Mouse (Mus musculus): ENCODE data around the gene Galnt10. TPM values are rescaled to one million over a fixed set of nuclear protein-coding genes. Genes with fewer than 3 reads are reported as not detected.

The Galnt10 gene
- polyA plus RNA-seq, 1 experiment, result 16.1 TPM

GRCm38 (mm10) chr11:57720076-57720475 lies 74.8 kb downstream of the Galnt10 start:
- TF ChIP-seq CTCF (IDR thresholded peaks at IDR 0.05; ENCODE audit: low read depth, low read length) (no peak), EP300 (IDR thresholded peaks at IDR 0.05; ENCODE audit: insufficient read depth, low read depth, low read length) (no peak), POLR2A (IDR thresholded peaks at IDR 0.05; ENCODE audit: insufficient read depth, low read length) (no peak)
- Histone ChIP-seq H3K36me3 (ENCODE audit: control insufficient read depth, insufficient read depth, low read length, poor library complexity, severe bottlenecking) (no peaks in the 10 kb centered on the region), H3K9ac (ENCODE audit: low read depth, poor library complexity, severe bottlenecking) (no peak overlapping the region), H3K4me3 (ENCODE audit: low read depth, low read length) (no peak overlapping the region), H3K9me3 (replicated peaks; ENCODE audit: control insufficient read depth, insufficient read depth, low read length, poor library complexity, severe bottlenecking) (no peaks in the 10 kb centered on the region), H3K4me1 (ENCODE audit: control insufficient read depth, insufficient read depth, low read length) (no peaks in the 10 kb centered on the region), H3K27ac (ENCODE audit: insufficient read depth, low read length) (no peak overlapping the region; the same call in 1 of the 2 replicates), H3K27me3 (ENCODE audit: control insufficient read depth, insufficient read depth, low read length, poor library complexity, severe bottlenecking) (no peaks in the 10 kb centered on the region)

DNA sequence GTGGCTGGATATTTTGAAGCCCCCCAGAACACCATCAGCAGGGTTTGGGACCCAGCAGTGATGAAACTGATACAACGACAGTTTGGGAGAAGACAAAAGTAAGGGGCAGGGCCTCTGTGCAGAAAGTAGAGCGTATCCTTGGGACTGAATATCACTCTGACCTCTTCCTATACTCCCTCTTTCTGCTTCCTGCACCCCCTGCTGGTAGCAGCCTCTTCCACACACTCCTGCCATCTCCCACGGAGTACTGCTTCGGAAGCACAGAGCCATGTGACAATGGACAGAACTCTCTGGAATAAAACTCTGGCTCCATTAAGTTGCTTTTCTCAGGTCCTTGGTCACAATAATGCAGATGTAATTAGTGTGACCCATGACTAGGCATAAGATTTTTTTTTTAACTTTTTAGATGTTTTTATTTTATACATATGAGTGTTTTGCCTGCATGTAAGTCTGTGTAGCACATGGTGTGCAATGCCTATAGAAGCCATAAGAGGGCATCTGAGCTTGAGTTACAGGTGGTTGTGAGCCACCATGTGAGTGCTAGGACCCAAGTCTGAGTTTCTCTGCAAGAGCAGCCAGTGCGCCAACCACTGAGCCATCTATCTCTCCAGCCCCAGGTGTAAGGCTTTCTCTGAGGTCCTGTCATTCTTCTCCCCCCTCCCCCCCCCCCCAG lies 79.7 kb downstream of the Galnt10 start:
- H3K9ac ChIP-seq (ENCODE audit: low read depth, poor library complexity, severe bottlenecking), result no peak overlapping the region
- no peak for TF ChIP-seq EP300 (IDR thresholded peaks at IDR 0.05; ENCODE audit: insufficient read depth, low read depth, low read length)
- TF ChIP-seq CTCF (IDR thresholded peaks at IDR 0.05; ENCODE audit: low read depth, low read length), result peak; percentile 10
- no peaks in the 10 kb centered on the region for H3K36me3 ChIP-seq (ENCODE audit: control insufficient read depth, insufficient read depth, low read length, poor library complexity, severe bottlenecking)
- no peaks in the 10 kb centered on the region for H3K9me3 ChIP-seq (replicated peaks; ENCODE audit: control insufficient read depth, insufficient read depth, low read length, poor library complexity, severe bottlenecking)
- no peaks in the 10 kb centered on the region for H3K27me3 ChIP-seq (ENCODE audit: control insufficient read depth, insufficient read depth, low read length, poor library complexity, severe bottlenecking)
- H3K27ac ChIP-seq (ENCODE audit: insufficient read depth, low read length), result no peak overlapping the region
- H3K4me3 ChIP-seq (ENCODE audit: low read depth, low read length), result no peak overlapping the region
- H3K4me1 ChIP-seq (ENCODE audit: control insufficient read depth, insufficient read depth, low read length), result no peaks in the 10 kb centered on the region

GRCm38 (mm10) chr11:57725926-57726325 lies 80.7 kb downstream of the Galnt10 start:
- Histone ChIP-seq H3K27me3 (ENCODE audit: control insufficient read depth, insufficient read depth, low read length, poor library complexity, severe bottlenecking) (no peaks in the 10 kb centered on the region), H3K4me3 (ENCODE audit: low read depth, low read length) (no peak overlapping the region), H3K4me1 (ENCODE audit: control insufficient read depth, insufficient read depth, low read length) (no peaks in the 10 kb centered on the region), H3K9me3 (replicated peaks; ENCODE audit: control insufficient read depth, insufficient read depth, low read length, poor library complexity, severe bottlenecking) (no peaks in the 10 kb centered on the region), H3K27ac (ENCODE audit: insufficient read depth, low read length) (no peak overlapping the region), H3K9ac (ENCODE audit: low read depth, poor library complexity, severe bottlenecking) (no peak overlapping the region), H3K36me3 (ENCODE audit: control insufficient read depth, insufficient read depth, low read length, poor library complexity, severe bottlenecking) (no peaks in the 10 kb centered on the region)
- TF ChIP-seq CTCF (IDR thresholded peaks at IDR 0.05; ENCODE audit: low read depth, low read length) (no peak), EP300 (IDR thresholded peaks at IDR 0.05; ENCODE audit: insufficient read depth, low read depth, low read length) (no peak), POLR2A (IDR thresholded peaks at IDR 0.05; ENCODE audit: insufficient read depth, low read length) (no peak)

DNA sequence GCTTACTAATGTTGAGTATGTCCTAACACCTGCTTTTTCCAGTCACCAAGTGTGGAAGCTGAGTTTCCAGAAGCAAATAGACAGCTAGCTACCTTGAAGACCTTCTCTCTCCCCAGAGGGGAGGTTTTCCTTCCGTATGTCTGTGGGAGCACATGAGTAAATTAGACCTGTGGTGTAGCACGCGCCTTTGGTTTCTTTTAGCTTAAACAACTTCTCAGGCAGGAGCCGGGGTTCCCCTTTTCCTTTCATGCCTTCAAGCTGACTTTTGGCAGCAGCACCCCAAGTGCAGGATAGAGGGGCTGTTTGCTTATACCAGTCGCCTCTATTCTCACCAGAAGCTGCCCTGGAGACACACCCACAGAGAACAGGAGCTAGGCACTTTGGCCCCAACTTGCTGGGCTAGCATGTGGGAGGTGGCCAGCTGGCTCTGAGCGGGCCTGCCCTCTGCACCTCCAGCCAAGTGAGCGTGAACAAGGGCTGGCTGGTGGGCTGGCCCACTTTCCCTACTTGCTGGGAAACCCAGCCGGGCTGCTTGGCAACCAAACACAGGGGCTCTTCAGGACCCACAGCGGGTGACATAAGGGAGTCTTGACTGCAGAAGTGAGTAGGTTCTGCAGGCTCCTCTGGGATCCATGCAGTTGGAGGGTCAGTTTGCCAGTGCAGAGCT lies 82.2 kb downstream of the Galnt10 start:
- no peaks in the 10 kb centered on the region for H3K9me3 ChIP-seq (replicated peaks; ENCODE audit: control insufficient read depth, insufficient read depth, low read length, poor library complexity, severe bottlenecking)
- H3K36me3 ChIP-seq (ENCODE audit: control insufficient read depth, insufficient read depth, low read length, poor library complexity, severe bottlenecking), result no peaks in the 10 kb centered on the region
- no peak overlapping the region for H3K9ac ChIP-seq (ENCODE audit: low read depth, poor library complexity, severe bottlenecking)
- H3K27ac ChIP-seq (ENCODE audit: insufficient read depth, low read length), result no peak overlapping the region
- H3K27me3 ChIP-seq (ENCODE audit: control insufficient read depth, insufficient read depth, low read length, poor library complexity, severe bottlenecking), result no peaks in the 10 kb centered on the region
- H3K4me1 ChIP-seq (ENCODE audit: control insufficient read depth, insufficient read depth, low read length), result no peaks in the 10 kb centered on the region
- H3K4me3 ChIP-seq (ENCODE audit: low read depth, low read length), result no peak overlapping the region
- TF ChIP-seq CTCF (IDR thresholded peaks at IDR 0.05; ENCODE audit: low read depth, low read length) (no peak), EP300 (IDR thresholded peaks at IDR 0.05; ENCODE audit: insufficient read depth, low read depth, low read length) (no peak), POLR2A (IDR thresholded peaks at IDR 0.05; ENCODE audit: insufficient read depth, low read length) (no peak)

GRCm38 (mm10) chr11:57732410-57733281 lies 87.4 kb downstream of the Galnt10 start:
- Histone ChIP-seq H3K9me3 (replicated peaks; ENCODE audit: control insufficient read depth, insufficient read depth, low read length, poor library complexity, severe bottlenecking) (no peaks in the 10 kb centered on the region), H3K36me3 (ENCODE audit: control insufficient read depth, insufficient read depth, low read length, poor library complexity, severe bottlenecking) (no peaks in the 10 kb centered on the region), H3K4me3 (ENCODE audit: low read depth, low read length) (no peak overlapping the region), H3K9ac (ENCODE audit: low read depth, poor library complexity, severe bottlenecking) (no peak overlapping the region), H3K27ac (ENCODE audit: insufficient read depth, low read length) (no peak overlapping the region), H3K27me3 (ENCODE audit: control insufficient read depth, insufficient read depth, low read length, poor library complexity, severe bottlenecking) (no peaks in the 10 kb centered on the region), H3K4me1 (ENCODE audit: control insufficient read depth, insufficient read depth, low read length) (no peaks in the 10 kb centered on the region)
- no peak for TF ChIP-seq CTCF (IDR thresholded peaks at IDR 0.05; ENCODE audit: low read depth, low read length)
- TF ChIP-seq POLR2A (IDR thresholded peaks at IDR 0.05; ENCODE audit: insufficient read depth, low read length), result no peak
- TF ChIP-seq EP300 (IDR thresholded peaks at IDR 0.05; ENCODE audit: insufficient read depth, low read depth, low read length), result no peak

Measured in ES-Bruce4 (cell line).